Mouse (Mus musculus): ENCODE results near the gene Mctp1.
"Not testable (repeated sequence)": the region's sequence is repeated elsewhere in the genome, so short reads cannot be mapped to it uniquely, and the experiment has no call there.

The Mctp1 gene

GRCm38 (mm10) chr13:76929152-76929551 lies 544.8 kb downstream of the Mctp1 start:
- DNase-seq (ENCODE audit: low read depth, low spot score) = no peak

DNA sequence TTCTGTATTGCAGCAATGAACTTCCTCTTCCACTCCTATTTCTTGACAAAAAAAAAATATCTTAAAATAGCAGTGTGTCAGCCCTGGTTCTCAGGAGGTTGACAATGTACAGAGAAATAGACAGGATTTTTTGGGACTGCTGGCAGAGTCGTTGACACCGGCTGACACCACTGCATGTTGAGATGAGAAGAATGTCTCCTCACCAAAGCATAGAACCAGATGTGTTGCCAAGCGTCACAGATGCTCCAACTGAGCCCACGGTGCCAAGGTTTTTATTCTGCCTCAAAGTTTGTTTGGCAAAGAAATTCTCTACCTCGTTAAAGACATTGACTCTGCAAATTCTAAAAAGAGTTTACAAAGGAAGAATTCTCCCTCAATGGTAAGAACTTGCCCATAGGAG lies 548.6 kb downstream of the Mctp1 start:
- DNase-seq (ENCODE audit: low read depth, low spot score) = peak; percentile 42

DNA sequence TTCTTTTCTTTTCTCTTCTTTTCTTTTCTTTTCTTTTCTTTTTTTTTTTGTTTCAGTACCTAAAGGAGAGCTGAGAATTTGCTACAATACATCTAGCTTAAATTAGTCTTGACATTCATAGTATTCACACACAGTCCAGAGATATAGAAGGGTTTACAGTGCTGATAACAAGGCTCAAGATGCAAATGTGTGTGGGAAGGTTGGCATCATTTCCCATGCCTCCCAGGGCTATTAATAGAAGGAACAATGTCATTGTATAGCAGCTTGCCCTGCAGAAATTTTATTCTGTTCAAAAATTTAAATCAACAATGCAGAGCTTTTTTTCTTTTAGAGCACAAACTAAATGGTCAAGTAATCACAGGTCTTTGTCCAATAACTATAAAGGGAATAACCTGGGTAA lies 564.9 kb downstream of the Mctp1 start:
- DNase-seq (ENCODE audit: low read depth, low spot score) = peak; percentile 31

- DNase-seq (ENCODE audit: low read depth, low spot score) = no peak
Observed at GRCm38 (mm10) chr13:76967588-76967987, 583.3 kb downstream of the Mctp1 start.

DNA sequence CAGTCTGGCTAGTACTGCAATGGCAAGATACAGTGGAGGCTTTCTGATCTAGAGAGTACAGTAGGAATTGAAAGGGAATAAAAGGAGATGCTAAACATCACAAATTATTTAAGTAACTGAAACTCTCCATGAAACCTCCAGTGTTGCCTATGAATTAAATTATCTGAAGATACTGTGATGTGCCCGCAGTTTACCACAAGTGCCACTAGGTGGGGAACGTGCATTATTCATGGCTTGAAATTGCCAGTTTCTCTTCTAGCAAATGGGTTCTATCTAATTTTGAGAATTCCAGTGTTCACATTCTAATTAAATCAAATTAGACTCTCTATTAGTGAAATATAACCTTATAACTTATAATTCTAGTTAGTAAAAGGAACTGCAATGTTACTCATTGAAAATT lies 585.1 kb downstream of the Mctp1 start:
- peak; percentile 27 for DNase-seq (ENCODE audit: low read depth, low spot score)

- DNase-seq (ENCODE audit: low read depth, low spot score) = not testable (repeated sequence)
Observed at GRCm38 (mm10) chr13:76971046-76971445, 586.7 kb downstream of the Mctp1 start.

GRCm38 (mm10) chr13:77002628-77003027 lies 618.3 kb downstream of the Mctp1 start:
- no peak for DNase-seq (ENCODE audit: low read depth, low spot score)

DNA sequence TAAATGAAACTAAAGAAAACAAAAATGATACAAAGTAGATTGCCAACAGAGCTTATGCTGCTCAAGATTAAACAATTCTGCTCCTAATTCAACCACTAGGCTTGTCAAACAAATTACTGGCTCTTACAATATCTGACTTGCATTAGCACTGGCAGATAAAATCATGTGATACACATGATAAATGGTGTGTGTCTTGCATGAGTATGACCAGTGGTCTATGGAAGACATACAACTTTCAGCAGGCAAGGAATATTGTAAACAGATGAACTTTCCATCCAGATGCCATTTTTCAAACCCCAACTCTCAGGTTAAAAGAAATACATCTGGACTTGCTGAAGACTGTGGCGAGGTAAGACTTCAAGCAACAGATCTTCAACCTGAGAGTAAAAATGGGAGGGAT lies 619.3 kb downstream of the Mctp1 start:
- DNase-seq (ENCODE audit: low read depth, low spot score) = no peak

GRCm38 (mm10) chr13:77018851-77019250 lies 634.5 kb downstream of the Mctp1 start:
- peak; percentile 39 for DNase-seq (ENCODE audit: low read depth, low spot score)

DNA sequence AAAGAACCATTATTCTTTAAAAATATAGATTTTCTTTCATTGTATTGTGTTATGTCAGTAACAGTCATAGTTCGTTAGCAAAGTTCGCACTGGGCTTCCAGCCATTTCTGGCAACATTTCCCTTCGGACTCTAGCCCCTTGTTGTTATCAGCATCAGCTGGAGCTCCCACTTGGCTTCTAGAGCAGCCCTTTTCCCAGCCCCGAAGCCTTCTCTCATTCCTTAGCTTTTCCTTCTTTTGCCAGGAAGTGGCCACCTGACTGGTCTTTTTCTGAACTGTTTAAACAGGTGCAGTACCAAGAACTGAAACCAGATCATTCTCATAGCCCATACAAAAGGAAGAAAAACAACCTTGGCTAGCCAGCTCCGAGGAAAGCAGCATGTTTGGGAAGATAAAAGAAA lies 645.3 kb downstream of the Mctp1 start:
- DNase-seq (ENCODE audit: low read depth, low spot score) = no peak

GRCm38 (mm10) chr13:77043375-77043774 lies 659.0 kb downstream of the Mctp1 start:
- DNase-seq (ENCODE audit: low read depth, low spot score) = no peak

DNA sequence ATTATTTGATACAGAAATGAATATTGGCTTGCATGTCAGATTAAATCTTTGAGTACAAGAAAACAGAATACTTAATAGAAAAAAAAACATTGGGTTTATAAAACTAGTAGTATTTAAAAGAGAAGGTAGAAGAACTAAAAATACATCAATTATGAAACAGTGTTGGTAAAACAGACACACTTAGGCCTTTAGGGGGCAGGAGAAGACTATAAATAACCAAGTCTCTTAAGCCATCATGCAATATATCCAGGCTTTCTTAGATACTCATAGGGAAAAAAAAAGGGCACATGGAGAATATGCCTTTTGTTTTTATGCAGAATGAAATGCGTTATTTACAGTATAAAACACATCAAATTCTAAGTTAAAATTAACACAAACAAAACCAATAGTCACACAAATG lies 661.0 kb downstream of the Mctp1 start:
- no peak for DNase-seq (ENCODE audit: low read depth, low spot score)

- no peak for DNase-seq (ENCODE audit: low read depth, low spot score)
Observed at GRCm38 (mm10) chr13:77046416-77046815, 662.1 kb downstream of the Mctp1 start.

- peak; percentile 50 for DNase-seq (ENCODE audit: low read depth, low spot score)
Observed at GRCm38 (mm10) chr13:77047179-77047931, 663.0 kb downstream of the Mctp1 start.

- DNase-seq (ENCODE audit: low read depth, low spot score) = peak; percentile 83
Observed at GRCm38 (mm10) chr13:77048461-77048860, 664.1 kb downstream of the Mctp1 start.

GRCm38 (mm10) chr13:77049736-77050135 lies 665.4 kb downstream of the Mctp1 start:
- no peak for DNase-seq (ENCODE audit: low read depth, low spot score)

GRCm38 (mm10) chr13:77063221-77063620 lies 678.9 kb downstream of the Mctp1 start:
- DNase-seq (ENCODE audit: low read depth, low spot score) = no peak

DNA sequence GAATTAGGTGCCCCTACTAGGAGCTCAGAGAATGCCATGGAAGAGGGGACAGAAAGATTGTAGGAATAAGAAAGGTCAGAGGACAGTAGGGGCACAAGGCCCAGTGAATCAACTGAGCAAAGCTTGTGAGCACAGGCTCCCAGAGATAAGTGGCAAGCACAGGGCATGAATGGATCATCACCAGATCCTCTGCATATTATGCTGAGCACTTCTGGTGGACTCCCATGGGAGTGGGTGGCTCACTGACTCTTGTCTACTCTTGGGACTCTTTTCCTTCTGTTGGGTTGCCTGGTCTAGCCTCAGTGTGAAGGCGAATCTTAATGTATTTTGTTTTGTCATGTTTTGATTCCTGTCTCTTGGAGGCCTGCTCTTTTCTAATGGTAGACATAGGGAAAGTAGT lies 684.5 kb downstream of the Mctp1 start:
- DNase-seq (ENCODE audit: low read depth, low spot score) = no peak

DNA sequence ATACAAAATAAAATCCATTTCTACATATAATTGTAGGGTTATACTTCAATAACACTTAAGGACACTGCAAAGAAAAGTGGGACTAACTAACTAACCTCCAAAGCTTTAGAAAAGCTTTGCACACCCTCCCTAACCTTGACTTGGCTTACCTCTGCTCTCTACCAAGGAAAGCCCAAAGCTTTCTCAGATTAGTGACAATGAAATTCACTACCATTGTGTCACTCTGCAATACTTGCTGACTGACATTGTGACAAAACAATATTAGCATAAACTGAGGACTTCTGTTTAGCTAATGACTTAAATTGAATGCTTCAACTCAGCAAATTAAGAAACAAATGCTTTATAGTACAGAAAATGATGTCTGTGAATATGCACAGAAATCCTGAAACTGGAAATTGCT lies 687.7 kb downstream of the Mctp1 start:
- no peak for DNase-seq (ENCODE audit: low read depth, low spot score)

All from telencephalon, adult 2 months (tissue).